Mouse (Mus musculus) cerebellum, adult 11 months (tissue): ENCODE results near the gene Agbl5.

ENCODE experiments used
- DNase-seq: peaks from one replicate; pipeline ENCODE4 v3.0.0; 2022

Gene Agbl5

GRCm38 (mm10) chr5:30921256-30922033 lies 33.0 kb downstream of the Agbl5 start, which contains the start of gene Khk:
Gene Khk (plus strand): TSS chr5:30921431.
- DNase-seq, result peak; percentile 92

GRCm38 (mm10) chr5:30922581-30923041 lies 34.1 kb downstream of the Agbl5 start:
- no peak for DNase-seq

- no peak for DNase-seq
Measured at GRCm38 (mm10) chr5:30923119-30923518, 34.6 kb downstream of the Agbl5 start.

- DNase-seq, result no peak
Measured at GRCm38 (mm10) chr5:30924614-30925013, 36.1 kb downstream of the Agbl5 start.

GRCm38 (mm10) chr5:30925217-30925616 lies 36.7 kb downstream of the Agbl5 start:
- no peak for DNase-seq

- DNase-seq, result no peak
Measured at GRCm38 (mm10) chr5:30926073-30926472, 37.6 kb downstream of the Agbl5 start.

- no peak for DNase-seq
Measured at GRCm38 (mm10) chr5:30927945-30928529, 39.5 kb downstream of the Agbl5 start.

- peak; percentile 67 for DNase-seq
Measured at GRCm38 (mm10) chr5:30930121-30930520, 41.6 kb downstream of the Agbl5 start.

- DNase-seq, result no peak
Measured at GRCm38 (mm10) chr5:30930846-30931245, 42.4 kb downstream of the Agbl5 start.

GRCm38 (mm10) chr5:30931378-30931777 lies 42.9 kb downstream of the Agbl5 start:
- DNase-seq, result no peak

- no peak for DNase-seq
Measured at GRCm38 (mm10) chr5:30933705-30934104, 45.2 kb downstream of the Agbl5 start.

- no peak for DNase-seq
Measured at GRCm38 (mm10) chr5:30934725-30935461, 46.4 kb downstream of the Agbl5 start.

GRCm38 (mm10) chr5:30943004-30943403 lies 54.5 kb downstream of the Agbl5 start:
- no peak for DNase-seq

GRCm38 (mm10) chr5:30944344-30944743 lies 55.9 kb downstream of the Agbl5 start:
- no peak for DNase-seq

GRCm38 (mm10) chr5:30944956-30945781 lies 56.7 kb downstream of the Agbl5 start, which contains the start of gene Cgref1:
Gene Cgref1 (minus strand): TSS chr5:30945591.
- DNase-seq, result peak; percentile 68

- no peak for DNase-seq
Measured at GRCm38 (mm10) chr5:30948620-30949019, 60.1 kb downstream of the Agbl5 start.

- DNase-seq, result peak; percentile 80
Measured at GRCm38 (mm10) chr5:30949654-30950326, 61.3 kb downstream of the Agbl5 start.

GRCm38 (mm10) chr5:30950451-30950850 lies 62.0 kb downstream of the Agbl5 start:
- no peak for DNase-seq

GRCm38 (mm10) chr5:30950922-30951321 lies 62.4 kb downstream of the Agbl5 start:
- no peak for DNase-seq

GRCm38 (mm10) chr5:30951706-30952105 lies 63.2 kb downstream of the Agbl5 start:
- no peak for DNase-seq

- DNase-seq, result no peak
Measured at GRCm38 (mm10) chr5:30952551-30952950, 64.1 kb downstream of the Agbl5 start.

- DNase-seq, result peak; percentile 62
Measured at GRCm38 (mm10) chr5:30954065-30954464, 65.6 kb downstream of the Agbl5 start.
